Mouse (Mus musculus): Measurements from ENCODE around the gene Ddx11. TPM values are rescaled to one million over a fixed set of nuclear protein-coding genes. Genes with fewer than 3 reads are reported as not detected.

The Ddx11 gene
- polyA plus RNA-seq, 1 experiment from 2014 or later = 4.8 TPM

GRCm38 (mm10) chr17:66108198-66108597 lies 15.1 kb upstream of the Ddx11 start:
- ATAC-seq = no peak
- H3K4me2 ChIP-seq (ENCODE audit: low read length) = no peak overlapping the region
- no peaks in the 10 kb centered on the region for H3K9me3 ChIP-seq (ENCODE audit: control insufficient read depth, low read length)
- no peaks in the 10 kb centered on the region for H3K36me3 ChIP-seq (ENCODE audit: control insufficient read depth, insufficient read depth, low read length)
- no peaks in the 10 kb centered on the region for H3K27me3 ChIP-seq (replicated peaks; ENCODE audit: control insufficient read depth, insufficient read depth, low read length)
- no peak overlapping the region for H3K4me3 ChIP-seq (ENCODE audit: low read length)
- 84% methylated on average over 4 of the region's 4 CpGs for WGBS
- no peak overlapping the region for H3K9ac ChIP-seq (ENCODE audit: low read depth, low read length)
- no peak overlapping the region for H3K27ac ChIP-seq (ENCODE audit: low read depth, low read length)
- H3K4me1 ChIP-seq (ENCODE audit: control insufficient read depth, insufficient read depth, low read depth, low read length) = peaks cover 12% of the 10 kb centered on the region

GRCm38 (mm10) chr17:66110746-66111145 lies 12.6 kb upstream of the Ddx11 start:
- WGBS = 48% methylated on average over 6 of the region's 6 CpGs
- Histone ChIP-seq H3K9ac (ENCODE audit: low read depth, low read length) (peak overlapping the region; percentile 81; the same call in 1 of the 2 replicates), H3K4me1 (ENCODE audit: control insufficient read depth, insufficient read depth, low read depth, low read length) (peaks cover 12% of the 10 kb centered on the region), H3K4me2 (ENCODE audit: low read length) (peak overlapping the region; percentile 57), H3K4me3 (ENCODE audit: low read length) (peak overlapping the region; percentile 60), H3K27me3 (replicated peaks; ENCODE audit: control insufficient read depth, insufficient read depth, low read length) (no peaks in the 10 kb centered on the region), H3K27ac (ENCODE audit: low read depth, low read length) (no peak overlapping the region), H3K9me3 (ENCODE audit: control insufficient read depth, low read length) (no peaks in the 10 kb centered on the region), H3K36me3 (ENCODE audit: control insufficient read depth, insufficient read depth, low read length) (peaks cover 17% of the 10 kb centered on the region)
- ATAC-seq = no peak; the same call in 1 of the 2 replicates

DNA sequence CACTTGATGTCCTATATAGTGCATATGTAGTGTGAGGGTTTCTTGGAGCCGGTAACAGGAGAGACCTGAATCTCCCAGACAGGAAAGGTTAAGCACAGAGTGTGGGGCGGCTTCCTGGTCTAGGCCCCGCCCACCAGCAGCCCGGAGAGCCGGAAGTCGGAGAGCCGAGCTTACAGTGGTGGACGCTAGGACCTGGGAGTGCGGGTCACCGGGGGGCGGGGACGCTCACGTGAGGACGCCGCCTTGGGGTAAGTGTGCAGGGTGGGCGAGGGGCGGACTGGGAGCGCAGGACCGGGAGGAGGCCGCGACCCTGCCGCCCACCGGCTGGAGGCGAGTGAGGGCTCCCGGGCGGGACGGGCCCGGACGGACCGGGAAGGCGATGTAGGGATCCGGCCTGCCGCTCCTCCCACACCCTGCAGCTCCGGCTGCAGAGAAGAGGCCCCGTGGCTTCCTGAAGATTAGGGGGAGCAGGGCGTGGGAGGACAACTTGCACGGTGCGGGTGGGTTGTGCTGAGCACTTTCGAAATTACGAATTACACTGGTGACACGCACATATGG lies 11.8 kb upstream of the Ddx11 start, which contains the start of gene Washc1:
TSS of gene Washc1 (plus strand) at position 144 of the 558 bp plus-strand sequence.
- Histone ChIP-seq H3K9me3 (ENCODE audit: control insufficient read depth, low read length) (no peaks in the 10 kb centered on the region), H3K4me2 (ENCODE audit: low read length) (peak within 1 kb of the TSS; percentile 57), H3K4me3 (ENCODE audit: low read length) (peak within 1 kb of the TSS; percentile 60), H3K27ac (ENCODE audit: low read depth, low read length) (peak within 1 kb of the TSS; percentile 66), H3K9ac (ENCODE audit: low read depth, low read length) (peak within 1 kb of the TSS; percentile 81), H3K36me3 (ENCODE audit: control insufficient read depth, insufficient read depth, low read length) (peaks cover 19% of the 10 kb centered on the region), H3K27me3 (replicated peaks; ENCODE audit: control insufficient read depth, insufficient read depth, low read length) (no peaks in the 10 kb centered on the region), H3K4me1 (ENCODE audit: control insufficient read depth, insufficient read depth, low read depth, low read length) (peaks cover 12% of the 10 kb centered on the region)
- WGBS = under 1% methylated on average over 33 of the region's 41 CpGs
- ATAC-seq = peak; percentile 98

DNA sequence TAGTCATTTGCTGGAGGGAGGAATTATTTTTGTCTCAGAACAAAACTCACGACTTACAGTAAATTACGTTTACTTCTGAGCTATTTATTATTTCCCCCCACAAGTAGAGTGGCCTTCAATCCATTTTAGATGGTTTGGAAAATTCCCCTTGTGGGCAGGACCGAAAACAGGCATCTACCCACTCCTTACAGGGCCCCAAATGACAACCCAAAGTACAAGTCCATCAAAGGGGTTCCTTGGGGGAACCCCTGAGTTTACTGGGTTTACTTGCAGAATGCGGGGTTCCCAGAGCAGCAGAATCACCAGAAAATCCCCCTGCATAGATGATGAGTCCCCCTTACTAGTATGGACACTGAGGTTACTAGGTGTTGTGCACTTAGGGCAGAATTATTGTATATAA lies 11.2 kb upstream of the Ddx11 start:
- H3K27ac ChIP-seq (ENCODE audit: low read depth, low read length) = no peak overlapping the region
- H3K4me2 ChIP-seq (ENCODE audit: low read length) = peak overlapping the region; percentile 57
- H3K4me3 ChIP-seq (ENCODE audit: low read length) = peak overlapping the region; percentile 60
- 49% methylated on average over 4 of the region's 4 CpGs for WGBS
- H3K27me3 ChIP-seq (replicated peaks; ENCODE audit: control insufficient read depth, insufficient read depth, low read length) = no peaks in the 10 kb centered on the region
- peaks cover 24% of the 10 kb centered on the region for H3K36me3 ChIP-seq (ENCODE audit: control insufficient read depth, insufficient read depth, low read length)
- peaks cover 12% of the 10 kb centered on the region for H3K4me1 ChIP-seq (ENCODE audit: control insufficient read depth, insufficient read depth, low read depth, low read length)
- H3K9me3 ChIP-seq (ENCODE audit: control insufficient read depth, low read length) = no peaks in the 10 kb centered on the region
- H3K9ac ChIP-seq (ENCODE audit: low read depth, low read length) = peak overlapping the region; percentile 81
- no peak for ATAC-seq

DNA sequence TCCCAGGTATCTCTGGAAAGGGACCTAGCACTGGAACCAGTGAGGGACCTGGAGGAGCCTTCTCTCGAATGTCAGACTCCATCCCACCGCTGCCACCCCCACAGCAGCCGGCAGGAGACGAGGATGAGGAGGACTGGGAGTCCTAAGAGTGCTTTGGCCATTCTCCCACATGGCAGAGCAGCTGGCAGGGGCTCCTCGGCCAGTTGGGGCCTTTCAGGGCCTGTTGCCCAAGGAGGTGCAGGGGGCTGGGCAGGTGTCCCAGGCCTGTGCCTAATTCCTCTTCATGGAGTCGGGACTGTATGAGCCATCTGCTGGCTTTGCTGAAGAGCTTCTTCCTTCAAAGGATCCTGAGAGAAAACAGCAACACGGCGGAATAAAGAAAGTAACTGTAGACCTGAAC lies 4.3 kb upstream of the Ddx11 start:
- Histone ChIP-seq H3K9me3 (ENCODE audit: control insufficient read depth, low read length) (no peaks in the 10 kb centered on the region), H3K4me2 (ENCODE audit: low read length) (no peak overlapping the region), H3K27ac (ENCODE audit: low read depth, low read length) (no peak overlapping the region), H3K9ac (ENCODE audit: low read depth, low read length) (no peak overlapping the region), H3K4me1 (ENCODE audit: control insufficient read depth, insufficient read depth, low read depth, low read length) (peaks cover 2% of the 10 kb centered on the region), H3K27me3 (replicated peaks; ENCODE audit: control insufficient read depth, insufficient read depth, low read length) (no peaks in the 10 kb centered on the region), H3K4me3 (ENCODE audit: low read length) (no peak overlapping the region), H3K36me3 (ENCODE audit: control insufficient read depth, insufficient read depth, low read length) (peaks cover 41% of the 10 kb centered on the region)
- no peak for ATAC-seq
- WGBS = 88% methylated on average over 8 of the region's 8 CpGs

DNA sequence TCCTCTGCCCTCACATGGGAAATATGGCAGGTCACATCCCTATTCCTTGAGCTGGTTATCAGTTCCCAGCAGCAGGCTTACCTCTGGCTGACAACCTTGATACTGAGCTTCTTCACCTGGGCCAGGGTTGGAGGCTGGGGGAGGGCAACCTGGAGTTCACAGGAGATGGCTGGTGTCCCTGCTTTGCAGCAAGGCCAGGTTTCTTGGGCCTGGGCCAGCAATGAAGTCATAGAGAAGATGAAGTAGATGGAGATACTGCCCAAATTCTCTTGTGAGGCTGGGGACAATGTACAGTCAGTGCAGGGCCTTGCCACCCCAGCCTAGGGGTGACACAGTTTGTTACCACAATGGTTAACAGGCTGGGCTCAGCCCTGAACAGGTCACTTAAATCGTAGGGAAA lies 2.6 kb upstream of the Ddx11 start:
- peaks cover 26% of the 10 kb centered on the region for H3K36me3 ChIP-seq (ENCODE audit: control insufficient read depth, insufficient read depth, low read length)
- no peaks in the 10 kb centered on the region for H3K9me3 ChIP-seq (ENCODE audit: control insufficient read depth, low read length)
- 85% methylated on average over 1 of the region's 1 CpGs for WGBS
- H3K4me1 ChIP-seq (ENCODE audit: control insufficient read depth, insufficient read depth, low read depth, low read length) = peaks cover 5% of the 10 kb centered on the region
- no peak overlapping the region for H3K4me3 ChIP-seq (ENCODE audit: low read length)
- no peak overlapping the region for H3K27ac ChIP-seq (ENCODE audit: low read depth, low read length)
- ATAC-seq = no peak
- no peak overlapping the region for H3K9ac ChIP-seq (ENCODE audit: low read depth, low read length)
- no peak overlapping the region for H3K4me2 ChIP-seq (ENCODE audit: low read length)
- H3K27me3 ChIP-seq (replicated peaks; ENCODE audit: control insufficient read depth, insufficient read depth, low read length) = no peaks in the 10 kb centered on the region

DNA sequence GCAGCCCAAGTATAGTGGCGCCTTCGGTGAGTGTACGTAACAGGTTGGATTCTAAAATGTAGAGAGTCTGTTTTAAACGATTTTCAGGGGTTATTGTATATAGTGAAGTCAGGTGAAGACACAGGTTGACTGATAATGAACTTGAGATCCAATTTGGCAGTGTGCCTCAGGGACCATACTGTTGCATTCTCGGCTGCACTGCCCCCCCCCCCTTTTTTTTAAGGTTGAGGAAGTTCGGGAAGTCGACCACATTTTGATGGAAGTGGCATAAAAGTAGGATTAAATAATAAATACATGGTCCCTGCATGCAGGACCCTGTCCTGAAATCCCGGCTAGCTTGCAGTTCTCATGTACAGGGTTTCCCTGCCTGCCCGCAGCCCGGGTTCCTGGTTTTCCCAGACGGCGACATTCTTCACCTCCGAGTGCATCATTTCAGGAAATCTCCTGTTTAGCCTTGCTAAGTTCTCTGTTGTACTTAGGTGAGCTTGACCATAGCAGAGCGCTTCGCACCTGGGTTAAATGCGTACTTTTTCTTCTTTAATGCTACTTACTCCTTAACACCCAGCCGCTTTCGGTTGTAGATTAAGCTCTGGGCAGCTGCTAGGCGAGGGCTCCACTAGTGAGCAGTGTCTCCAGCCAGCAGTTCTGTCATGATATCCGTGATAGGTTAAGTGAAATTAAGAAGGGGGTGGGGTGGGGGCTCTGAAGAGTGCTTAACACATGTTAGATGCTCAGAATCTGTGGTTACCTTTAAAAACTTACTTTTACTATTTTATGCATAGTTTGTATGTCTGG lies 693 bp downstream of the Ddx11 start:
- 1% methylated on average over 20 of the region's 20 CpGs for WGBS
- Histone ChIP-seq H3K36me3 (ENCODE audit: control insufficient read depth, insufficient read depth, low read length) (peaks cover 2% of the 10 kb centered on the region; the same call in 1 of the 2 replicates), H3K4me2 (ENCODE audit: low read length) (peak overlapping the region; percentile 75), H3K27me3 (replicated peaks; ENCODE audit: control insufficient read depth, insufficient read depth, low read length) (no peaks in the 10 kb centered on the region), H3K9ac (ENCODE audit: low read depth, low read length) (peak overlapping the region; percentile 77), H3K4me1 (ENCODE audit: control insufficient read depth, insufficient read depth, low read depth, low read length) (peaks cover 5% of the 10 kb centered on the region), H3K9me3 (ENCODE audit: control insufficient read depth, low read length) (no peaks in the 10 kb centered on the region), H3K4me3 (ENCODE audit: low read length) (peak overlapping the region; percentile 92), H3K27ac (ENCODE audit: low read depth, low read length) (peak overlapping the region; percentile 72; the same call in 1 of the 2 replicates)
- peak; percentile 14; the same call in 1 of the 2 replicates for ATAC-seq

- ATAC-seq = no peak
- H3K9me3 ChIP-seq (ENCODE audit: control insufficient read depth, low read length) = no peaks in the 10 kb centered on the region
- no peak overlapping the region for H3K27ac ChIP-seq (ENCODE audit: low read depth, low read length)
- H3K4me1 ChIP-seq (ENCODE audit: control insufficient read depth, insufficient read depth, low read depth, low read length) = peaks cover 5% of the 10 kb centered on the region
- 76% methylated on average over 5 of the region's 5 CpGs for WGBS
- no peak overlapping the region for H3K4me3 ChIP-seq (ENCODE audit: low read length)
- H3K27me3 ChIP-seq (replicated peaks; ENCODE audit: control insufficient read depth, insufficient read depth, low read length) = no peaks in the 10 kb centered on the region
- no peak overlapping the region for H3K4me2 ChIP-seq (ENCODE audit: low read length)
- H3K36me3 ChIP-seq (ENCODE audit: control insufficient read depth, insufficient read depth, low read length) = no peaks in the 10 kb centered on the region
- H3K9ac ChIP-seq (ENCODE audit: low read depth, low read length) = no peak overlapping the region
These were observed 1.9 kb downstream of the Ddx11 start for GRCm38 (mm10) chr17:66125211-66125610.

GRCm38 (mm10) chr17:66130371-66130770 lies 7.1 kb downstream of the Ddx11 start:
- no peaks in the 10 kb centered on the region for H3K9me3 ChIP-seq (ENCODE audit: control insufficient read depth, low read length)
- 79% methylated on average over 9 of the region's 9 CpGs for WGBS
- H3K4me3 ChIP-seq (ENCODE audit: low read length) = no peak overlapping the region
- H3K4me1 ChIP-seq (ENCODE audit: control insufficient read depth, insufficient read depth, low read depth, low read length) = no peaks in the 10 kb centered on the region
- peaks cover 13% of the 10 kb centered on the region for H3K36me3 ChIP-seq (ENCODE audit: control insufficient read depth, insufficient read depth, low read length)
- no peaks in the 10 kb centered on the region for H3K27me3 ChIP-seq (replicated peaks; ENCODE audit: control insufficient read depth, insufficient read depth, low read length)
- ATAC-seq = no peak
- no peak overlapping the region for H3K4me2 ChIP-seq (ENCODE audit: low read length)
- no peak overlapping the region for H3K27ac ChIP-seq (ENCODE audit: low read depth, low read length)
- H3K9ac ChIP-seq (ENCODE audit: low read depth, low read length) = no peak overlapping the region

All from hindbrain, embryonic 16.5 days (tissue).